Mouse (Mus musculus): ENCODE measurements at regions not wholly inside any gene's neighbourhood (a gene's known extent, or its start where the extent isn't known, plus 50 kb on each side); places are given as distances from the start of the nearest gene placed in this dataset.

- Histone ChIP-seq H3K9me3 (ENCODE audit: control insufficient read depth, low read length) (no peaks in the 10 kb centered on the region), H3K4me2 (ENCODE audit: low read depth, severe bottlenecking) (no peak overlapping the region), H3K27ac (replicated peaks; ENCODE audit: low read depth, low read length) (no peak overlapping the region), H3K27me3 (ENCODE audit: control insufficient read depth, insufficient read depth, low read length) (no peaks in the 10 kb centered on the region), H3K4me3 (ENCODE audit: low read depth, low read length) (no peak overlapping the region), H3K9ac (ENCODE audit: low read length) (no peak overlapping the region), H3K4me1 (ENCODE audit: control insufficient read depth, insufficient read depth, low read length) (no peaks in the 10 kb centered on the region), H3K36me3 (ENCODE audit: control insufficient read depth, insufficient read depth, low read length) (no peaks in the 10 kb centered on the region)
- ATAC-seq (ENCODE audit: insufficient number of reproducible peaks, low FRiP score, low TSS enrichment, low read depth) (no peak), DNase-seq (ENCODE audit: low spot score) (no peak)
These were observed 68.2 kb downstream of the Il12a start for GRCm38 (mm10) chr3:68758609-68759008.

DNA sequence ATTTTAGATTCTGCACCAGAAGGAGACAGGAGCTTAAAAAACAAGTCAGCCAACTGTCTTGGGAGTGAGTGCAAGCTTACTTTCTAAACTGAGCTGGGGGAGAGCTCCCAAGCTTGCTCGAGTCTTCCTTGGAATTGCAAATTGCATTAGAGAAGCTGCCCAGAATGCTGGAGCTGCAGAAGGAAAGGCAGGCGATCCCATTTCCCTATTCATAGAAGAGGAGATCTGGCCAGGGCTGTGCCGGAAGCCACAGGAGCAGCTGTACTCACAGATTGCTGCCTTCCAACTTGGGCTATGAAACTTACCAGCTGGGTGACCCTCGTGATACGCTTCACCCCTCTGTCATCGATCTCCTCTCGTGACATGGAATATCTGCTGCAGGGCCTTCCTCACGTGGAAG, 68.9 kb downstream of the Il12a start:
- Histone ChIP-seq H3K9me3 (ENCODE audit: control insufficient read depth, low read length) (no peaks in the 10 kb centered on the region), H3K27me3 (ENCODE audit: control insufficient read depth, insufficient read depth, low read length) (no peaks in the 10 kb centered on the region), H3K4me1 (ENCODE audit: control insufficient read depth, insufficient read depth, low read length) (no peaks in the 10 kb centered on the region), H3K4me2 (ENCODE audit: low read depth, severe bottlenecking) (no peak overlapping the region), H3K36me3 (ENCODE audit: control insufficient read depth, insufficient read depth, low read length) (no peaks in the 10 kb centered on the region), H3K9ac (ENCODE audit: low read length) (no peak overlapping the region), H3K27ac (replicated peaks; ENCODE audit: low read depth, low read length) (no peak overlapping the region), H3K4me3 (ENCODE audit: low read depth, low read length) (no peak overlapping the region)
- DNase-seq (ENCODE audit: low spot score) (no peak), ATAC-seq (ENCODE audit: insufficient number of reproducible peaks, low FRiP score, low TSS enrichment, low read depth) (no peak)
- 71% methylated on average over 8 of the region's 8 CpGs for WGBS

- no peak overlapping the region for H3K4me3 ChIP-seq (ENCODE audit: low read depth, low read length)
- no peak overlapping the region for H3K27ac ChIP-seq (replicated peaks; ENCODE audit: low read depth, low read length)
- WGBS: 75% methylated on average over 2 of the region's 2 CpGs
- no peaks in the 10 kb centered on the region for H3K36me3 ChIP-seq (ENCODE audit: control insufficient read depth, insufficient read depth, low read length)
- DNase-seq (ENCODE audit: low spot score) (no peak), ATAC-seq (ENCODE audit: insufficient number of reproducible peaks, low FRiP score, low TSS enrichment, low read depth) (no peak)
- H3K9ac ChIP-seq (ENCODE audit: low read length): no peak overlapping the region
- H3K4me2 ChIP-seq (ENCODE audit: low read depth, severe bottlenecking): no peak overlapping the region
- H3K27me3 ChIP-seq (ENCODE audit: control insufficient read depth, insufficient read depth, low read length): no peaks in the 10 kb centered on the region
- no peaks in the 10 kb centered on the region for H3K9me3 ChIP-seq (ENCODE audit: control insufficient read depth, low read length)
- H3K4me1 ChIP-seq (ENCODE audit: control insufficient read depth, insufficient read depth, low read length): no peaks in the 10 kb centered on the region
These were observed 70.4 kb downstream of the Il12a start for GRCm38 (mm10) chr3:68760806-68761205.

DNA sequence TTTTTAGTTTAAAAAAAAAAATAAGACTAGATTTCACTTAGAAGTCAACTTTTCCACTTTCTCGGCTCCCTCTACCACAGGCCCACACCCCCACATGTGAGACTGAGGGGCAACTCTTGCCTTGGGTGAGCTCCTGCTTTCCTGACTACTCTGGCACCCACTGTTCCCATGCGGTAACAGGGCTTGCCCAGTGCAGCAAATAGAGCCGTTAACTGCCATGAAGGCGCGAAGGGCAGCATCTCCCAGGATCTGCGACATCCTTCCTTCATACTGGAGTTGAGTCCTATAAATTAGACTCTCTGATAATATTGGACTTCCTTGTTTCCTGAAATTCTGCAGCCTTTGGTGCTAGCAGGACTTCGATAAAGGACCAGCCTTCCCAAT, 70.8 kb downstream of the Il12a start:
- WGBS: 70% methylated on average over 7 of the region's 7 CpGs
- Histone ChIP-seq H3K27ac (replicated peaks; ENCODE audit: low read depth, low read length) (no peak overlapping the region), H3K4me1 (ENCODE audit: control insufficient read depth, insufficient read depth, low read length) (no peaks in the 10 kb centered on the region), H3K4me2 (ENCODE audit: low read depth, severe bottlenecking) (no peak overlapping the region), H3K36me3 (ENCODE audit: control insufficient read depth, insufficient read depth, low read length) (no peaks in the 10 kb centered on the region), H3K4me3 (ENCODE audit: low read depth, low read length) (no peak overlapping the region), H3K9me3 (ENCODE audit: control insufficient read depth, low read length) (no peaks in the 10 kb centered on the region), H3K27me3 (ENCODE audit: control insufficient read depth, insufficient read depth, low read length) (no peaks in the 10 kb centered on the region), H3K9ac (ENCODE audit: low read length) (no peak overlapping the region)
- ATAC-seq (ENCODE audit: insufficient number of reproducible peaks, low FRiP score, low TSS enrichment, low read depth) (no peak), DNase-seq (ENCODE audit: low spot score) (no peak)

GRCm38 (mm10) chr3:68761626-68762331, 71.3 kb downstream of the Il12a start:
- no peaks in the 10 kb centered on the region for H3K36me3 ChIP-seq (ENCODE audit: control insufficient read depth, insufficient read depth, low read length)
- DNase-seq (ENCODE audit: low spot score) (peak; percentile 31), ATAC-seq (ENCODE audit: insufficient number of reproducible peaks, low FRiP score, low TSS enrichment, low read depth) (peak; percentile 35; the same call in 1 of the 2 replicates)
- H3K9me3 ChIP-seq (ENCODE audit: control insufficient read depth, low read length): no peaks in the 10 kb centered on the region
- H3K9ac ChIP-seq (ENCODE audit: low read length): no peak overlapping the region
- no peaks in the 10 kb centered on the region for H3K4me1 ChIP-seq (ENCODE audit: control insufficient read depth, insufficient read depth, low read length)
- no peak overlapping the region for H3K4me2 ChIP-seq (ENCODE audit: low read depth, severe bottlenecking)
- no peak overlapping the region for H3K4me3 ChIP-seq (ENCODE audit: low read depth, low read length)
- H3K27ac ChIP-seq (replicated peaks; ENCODE audit: low read depth, low read length): no peak overlapping the region
- WGBS: 18% methylated on average over 11 of the region's 11 CpGs
- H3K27me3 ChIP-seq (ENCODE audit: control insufficient read depth, insufficient read depth, low read length): no peaks in the 10 kb centered on the region

DNA sequence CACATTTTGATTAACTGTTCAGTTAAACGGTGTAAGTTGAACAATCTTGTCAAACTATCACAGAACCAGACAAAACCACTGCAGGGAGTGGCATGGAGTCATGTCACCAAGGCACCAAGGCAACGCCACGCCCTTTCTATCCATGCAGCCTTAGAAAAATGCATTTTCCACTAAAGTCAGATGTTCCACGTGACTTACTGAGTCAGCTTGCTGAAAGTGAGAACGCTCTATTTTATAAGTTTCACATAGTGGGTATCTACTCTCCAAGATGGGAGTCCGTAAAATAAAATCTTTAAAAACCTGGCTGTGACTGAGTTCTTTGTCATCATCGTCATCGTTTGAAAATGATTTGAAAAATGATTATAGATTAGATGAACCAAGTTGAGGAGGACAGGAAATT, 72.5 kb downstream of the Il12a start:
- Histone ChIP-seq H3K4me1 (ENCODE audit: control insufficient read depth, insufficient read depth, low read length) (no peaks in the 10 kb centered on the region), H3K27ac (replicated peaks; ENCODE audit: low read depth, low read length) (no peak overlapping the region), H3K4me3 (ENCODE audit: low read depth, low read length) (no peak overlapping the region), H3K36me3 (ENCODE audit: control insufficient read depth, insufficient read depth, low read length) (no peaks in the 10 kb centered on the region), H3K27me3 (ENCODE audit: control insufficient read depth, insufficient read depth, low read length) (no peaks in the 10 kb centered on the region), H3K9ac (ENCODE audit: low read length) (no peak overlapping the region), H3K9me3 (ENCODE audit: control insufficient read depth, low read length) (no peaks in the 10 kb centered on the region), H3K4me2 (ENCODE audit: low read depth, severe bottlenecking) (no peak overlapping the region)
- ATAC-seq (ENCODE audit: insufficient number of reproducible peaks, low FRiP score, low TSS enrichment, low read depth) (no peak), DNase-seq (ENCODE audit: low spot score) (no peak)
- WGBS: 92% methylated on average over 8 of the region's 8 CpGs

- ATAC-seq (ENCODE audit: insufficient number of reproducible peaks, low FRiP score, low TSS enrichment, low read depth) (no peak), DNase-seq (ENCODE audit: low spot score) (no peak)
- Histone ChIP-seq H3K27me3 (ENCODE audit: control insufficient read depth, insufficient read depth, low read length) (no peaks in the 10 kb centered on the region), H3K4me2 (ENCODE audit: low read depth, severe bottlenecking) (no peak overlapping the region), H3K27ac (replicated peaks; ENCODE audit: low read depth, low read length) (no peak overlapping the region), H3K9ac (ENCODE audit: low read length) (no peak overlapping the region), H3K4me1 (ENCODE audit: control insufficient read depth, insufficient read depth, low read length) (no peaks in the 10 kb centered on the region), H3K4me3 (ENCODE audit: low read depth, low read length) (no peak overlapping the region), H3K9me3 (ENCODE audit: control insufficient read depth, low read length) (no peaks in the 10 kb centered on the region), H3K36me3 (ENCODE audit: control insufficient read depth, insufficient read depth, low read length) (no peaks in the 10 kb centered on the region)
- WGBS: 87% methylated on average over 4 of the region's 4 CpGs
These were observed 73.9 kb downstream of the Il12a start for GRCm38 (mm10) chr3:68764336-68764735.

DNA sequence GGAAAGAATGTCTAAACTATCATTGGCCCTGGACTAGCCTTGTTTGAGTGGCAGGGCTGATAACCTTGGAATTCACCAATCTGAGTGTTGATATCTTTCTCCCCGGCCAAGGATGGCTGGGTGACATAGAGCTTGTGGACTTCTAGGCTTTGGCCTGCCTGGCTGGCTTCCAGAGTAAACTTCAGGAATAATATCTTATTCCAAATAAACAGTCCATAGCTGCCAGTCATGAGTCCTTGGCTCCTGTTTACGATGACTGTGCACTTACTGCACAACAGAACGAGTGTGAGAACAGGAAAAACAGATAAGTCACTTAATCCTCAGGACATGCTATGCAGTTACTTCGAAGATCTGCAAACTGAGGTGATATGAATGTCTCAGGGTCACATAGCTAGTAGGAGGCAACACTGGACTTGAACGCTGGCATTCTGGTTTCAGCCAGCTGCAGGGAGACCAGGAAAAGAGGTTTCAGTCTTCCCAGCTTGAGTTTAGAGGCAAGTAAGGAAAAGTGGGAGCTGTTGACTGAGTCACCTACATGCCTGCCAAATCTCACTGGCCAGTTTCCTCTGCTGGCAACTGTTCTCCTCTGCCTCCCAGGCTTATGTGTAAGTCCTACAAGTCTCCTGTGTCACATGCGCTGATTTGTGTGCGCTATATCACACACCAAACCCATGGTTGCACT, 74.6 kb downstream of the Il12a start:
- Histone ChIP-seq H3K27me3 (ENCODE audit: control insufficient read depth, insufficient read depth, low read length) (no peaks in the 10 kb centered on the region), H3K4me3 (ENCODE audit: low read depth, low read length) (no peak overlapping the region), H3K36me3 (ENCODE audit: control insufficient read depth, insufficient read depth, low read length) (no peaks in the 10 kb centered on the region), H3K9me3 (ENCODE audit: control insufficient read depth, low read length) (no peaks in the 10 kb centered on the region), H3K27ac (replicated peaks; ENCODE audit: low read depth, low read length) (no peak overlapping the region), H3K4me1 (ENCODE audit: control insufficient read depth, insufficient read depth, low read length) (no peaks in the 10 kb centered on the region), H3K4me2 (ENCODE audit: low read depth, severe bottlenecking) (no peak overlapping the region), H3K9ac (ENCODE audit: low read length) (no peak overlapping the region)
- DNase-seq (ENCODE audit: low spot score): no peak
- no peak for ATAC-seq (ENCODE audit: insufficient number of reproducible peaks, low FRiP score, low TSS enrichment, low read depth)
- WGBS: 85% methylated on average over 7 of the region's 7 CpGs

GRCm38 (mm10) chr3:68771579-68771978, 81.1 kb downstream of the Il12a start:
- DNase-seq (ENCODE audit: low spot score): no peak
- Histone ChIP-seq H3K9ac (ENCODE audit: low read length) (no peak overlapping the region), H3K4me1 (ENCODE audit: control insufficient read depth, insufficient read depth, low read length) (no peaks in the 10 kb centered on the region), H3K36me3 (ENCODE audit: control insufficient read depth, insufficient read depth, low read length) (no peaks in the 10 kb centered on the region), H3K9me3 (ENCODE audit: control insufficient read depth, low read length) (no peaks in the 10 kb centered on the region), H3K4me2 (ENCODE audit: low read depth, severe bottlenecking) (no peak overlapping the region), H3K4me3 (ENCODE audit: low read depth, low read length) (no peak overlapping the region), H3K27me3 (ENCODE audit: control insufficient read depth, insufficient read depth, low read length) (no peaks in the 10 kb centered on the region), H3K27ac (replicated peaks; ENCODE audit: low read depth, low read length) (no peak overlapping the region)
- ATAC-seq (ENCODE audit: insufficient number of reproducible peaks, low FRiP score, low TSS enrichment, low read depth): no peak
- 91% methylated on average over 3 of the region's 3 CpGs for WGBS

All from limb, embryonic 11.5 days (tissue).